Mouse (Mus musculus): Measurements from ENCODE around the gene Slc22a21.
"Not testable (repeated sequence)": the region's sequence is repeated elsewhere in the genome, so short reads cannot be mapped to it uniquely, and the experiment has no call there.

DNA sequence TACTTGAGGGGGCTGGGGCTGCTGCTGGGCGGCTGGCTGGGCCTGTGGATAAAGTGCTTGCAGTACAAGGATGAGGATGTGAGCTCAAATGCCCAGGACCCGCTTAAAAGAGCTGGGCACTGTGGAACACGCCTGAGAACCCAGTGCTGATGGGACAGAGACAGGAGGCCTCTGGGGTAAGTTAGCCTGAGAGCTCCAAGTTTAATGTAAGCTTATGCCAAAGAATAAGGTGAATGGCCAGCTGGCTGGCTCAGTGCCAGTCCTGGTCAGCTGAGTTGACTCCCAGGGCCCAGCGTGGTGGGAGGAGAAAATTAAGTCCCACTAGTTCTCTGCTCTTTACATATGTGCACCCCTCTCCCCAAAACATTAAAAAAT lies 48.2 kb downstream of the Slc22a21 start:
- TF ChIP-seq CTCF (IDR thresholded peaks at IDR 0.05; ENCODE audit: extremely low read depth, insufficient read depth, insufficient read length, insufficient replicate concordance); POLR2A (IDR thresholded peaks at IDR 0.05; ENCODE audit: low read depth, low read length): not testable (repeated sequence)

Measured in spleen, adult 2 months (tissue).